Mouse (Mus musculus): Measurements from ENCODE around the gene Sfmbt1.

Sfmbt1 gene

GRCm38 (mm10) chr14:30714799-30715617 lies at the start of gene Sfmbt1:
TSS of gene Sfmbt1 (plus strand) at chr14:30714849.
- no peak for DNase-seq

- no peak for DNase-seq
These were observed 48.6 kb upstream of the Sfmbt1 start for GRCm38 (mm10) chr14:30666061-30666460.

- DNase-seq: no peak
These were observed 48.0 kb upstream of the Sfmbt1 start for GRCm38 (mm10) chr14:30666604-30667003.

GRCm38 (mm10) chr14:30670161-30670560 lies 44.5 kb upstream of the Sfmbt1 start:
- DNase-seq: no peak

DNA sequence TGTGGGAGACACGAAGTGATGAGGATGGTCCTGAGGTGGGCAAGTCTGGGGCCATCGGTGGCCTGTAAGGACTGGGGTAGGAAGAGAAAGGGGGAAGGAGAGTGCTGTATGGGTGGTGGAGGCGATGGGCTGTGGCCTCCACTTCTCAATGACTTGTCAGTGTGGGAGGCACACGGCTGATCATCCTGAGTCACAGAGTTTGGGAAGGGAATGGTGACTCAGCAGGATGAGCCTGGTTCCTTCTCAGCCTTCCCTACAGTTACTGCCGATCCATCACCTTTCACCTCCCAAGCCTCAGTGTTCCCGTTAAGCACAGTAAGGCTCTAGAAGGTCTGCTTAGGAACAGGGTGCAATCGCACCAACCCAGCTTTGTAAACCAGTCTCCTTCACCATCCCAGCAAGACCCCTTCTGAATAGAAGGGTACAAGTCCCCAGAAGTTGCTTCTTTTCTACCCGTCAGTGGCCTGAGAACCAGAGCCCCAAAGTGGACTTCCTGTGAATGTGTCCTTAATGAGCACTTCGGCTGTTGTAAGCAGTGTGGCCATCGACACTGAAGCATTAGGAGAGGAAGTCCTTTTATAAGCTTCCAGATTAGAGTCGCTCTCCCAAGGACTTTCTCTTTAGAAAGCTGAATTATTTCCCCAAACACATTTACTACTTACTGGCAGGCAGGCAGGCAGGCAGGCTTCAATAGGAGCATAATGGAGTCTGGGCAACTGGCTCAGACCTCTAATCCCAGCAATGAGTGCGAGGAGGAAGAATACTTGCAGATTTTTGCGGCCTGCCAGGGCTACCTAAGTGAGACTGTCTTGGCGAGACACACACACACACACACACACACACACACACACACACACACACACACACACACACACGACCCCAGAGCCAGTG lies 43.3 kb upstream of the Sfmbt1 start:
- DNase-seq: no peak

DNA sequence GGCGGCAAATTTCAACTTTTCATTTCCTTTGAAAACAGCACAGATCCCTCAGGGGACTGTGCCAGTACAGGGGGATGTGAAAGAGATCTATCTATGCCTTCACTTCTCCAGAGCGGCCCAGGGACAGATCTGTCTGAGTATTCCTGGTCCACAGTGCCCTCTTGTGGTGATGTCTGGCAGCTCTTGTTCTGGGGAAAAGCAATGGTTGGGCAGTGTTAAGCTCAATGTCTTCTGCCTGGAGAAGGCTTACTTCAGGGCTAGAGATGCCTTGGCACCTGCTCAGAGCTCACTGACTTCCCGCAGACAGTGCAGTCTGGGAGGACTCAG lies 42.7 kb upstream of the Sfmbt1 start:
- DNase-seq: peak; percentile 93

GRCm38 (mm10) chr14:30674947-30675346 lies 39.7 kb upstream of the Sfmbt1 start:
- no peak for DNase-seq

DNA sequence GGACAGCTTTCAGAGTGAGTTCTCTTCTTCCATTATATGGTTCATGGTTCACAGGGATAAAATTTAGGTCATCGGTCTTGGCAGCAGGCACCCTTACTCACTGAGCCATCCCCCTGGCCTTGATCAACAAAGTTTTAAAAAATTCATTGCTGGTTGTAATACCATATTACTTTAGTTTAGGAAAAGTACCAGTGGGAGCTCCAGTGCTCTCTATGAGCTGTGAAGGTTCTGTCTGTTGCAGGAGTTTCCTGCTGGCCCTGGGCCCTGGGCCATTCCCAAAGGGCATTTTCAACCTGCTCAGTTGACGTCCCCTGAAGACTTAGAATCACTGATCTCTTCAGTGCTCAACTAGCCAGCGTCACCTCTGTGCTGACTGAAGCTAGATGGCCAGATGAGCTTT lies 32.5 kb upstream of the Sfmbt1 start:
- no peak for DNase-seq

DNA sequence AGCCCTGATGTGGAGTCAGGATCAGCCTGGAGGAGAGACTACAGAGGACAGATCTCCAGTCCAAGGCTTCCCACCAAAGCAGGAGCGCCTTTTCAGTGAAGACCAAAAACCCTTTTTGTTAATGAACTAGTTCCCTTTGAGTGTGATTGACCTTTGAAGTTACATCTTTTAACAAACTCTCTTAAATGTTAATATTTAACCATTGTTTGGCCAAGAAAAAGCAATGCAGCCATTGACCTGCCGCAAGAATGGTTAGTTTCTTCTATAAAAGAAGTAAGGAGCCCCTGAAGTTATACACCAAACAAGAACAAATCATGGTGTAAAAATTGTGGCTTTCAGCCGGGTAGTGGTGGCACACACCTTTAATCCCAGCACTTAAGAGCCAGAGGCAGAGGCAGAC lies 24.0 kb upstream of the Sfmbt1 start:
- no peak for DNase-seq

DNA sequence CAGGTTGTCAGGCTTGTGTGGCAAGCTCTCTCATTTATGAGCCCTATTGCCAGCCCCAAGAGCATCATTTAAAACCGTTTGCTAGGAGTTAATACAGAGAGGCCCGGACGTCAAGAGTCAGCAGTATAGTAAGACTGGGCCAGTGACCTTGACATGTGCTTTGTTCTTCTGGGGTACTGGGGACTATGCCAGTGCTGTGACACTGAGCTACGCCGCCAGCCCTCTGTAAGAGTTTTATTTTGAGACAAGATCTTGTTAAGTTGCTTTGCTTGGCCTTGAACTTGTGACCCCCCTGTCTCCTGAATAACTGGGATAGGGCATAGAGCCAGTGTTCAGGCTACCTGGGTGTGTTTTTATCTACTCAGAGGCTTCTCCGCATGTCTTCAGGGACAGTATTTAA lies 22.2 kb upstream of the Sfmbt1 start:
- DNase-seq: no peak

DNA sequence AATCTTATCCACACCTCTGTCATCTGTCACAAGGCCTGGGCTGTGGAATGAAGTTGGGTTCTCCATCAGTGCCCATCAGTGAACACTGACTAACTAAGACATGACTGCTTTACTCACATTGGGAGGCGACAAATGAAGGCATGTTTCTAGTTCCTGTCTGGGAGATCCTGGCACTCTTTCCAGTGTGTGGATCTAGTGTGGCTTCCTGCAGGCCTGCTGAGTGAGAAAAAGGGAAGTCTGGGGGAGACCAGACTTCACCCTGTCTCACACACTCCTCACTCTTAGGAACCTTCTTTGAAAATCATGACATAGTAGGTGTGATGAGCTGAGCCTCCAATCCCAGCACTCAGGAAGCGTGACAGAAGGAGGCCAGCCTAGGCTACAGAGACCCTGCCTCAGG lies 19.9 kb upstream of the Sfmbt1 start:
- no peak for DNase-seq

DNA sequence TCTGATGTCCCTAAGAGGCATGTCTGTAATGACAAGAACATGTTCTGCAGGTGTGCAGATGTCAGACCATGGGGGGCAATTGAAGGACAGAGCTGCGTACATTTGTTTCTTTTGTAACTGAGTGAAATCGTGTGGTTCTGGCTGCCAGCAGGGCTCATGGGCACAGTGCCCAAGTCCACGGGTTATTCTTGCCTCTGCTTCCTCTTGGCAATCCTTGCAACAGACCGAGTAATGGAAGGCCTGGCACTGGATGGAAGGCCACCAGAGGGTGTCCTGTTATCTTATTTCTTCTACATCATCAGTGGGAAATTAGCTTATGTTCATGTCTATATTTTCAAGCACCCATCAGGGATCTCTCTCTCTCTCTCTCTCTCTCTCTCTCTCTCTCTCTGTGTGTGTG lies 19.0 kb upstream of the Sfmbt1 start:
- peak; percentile 77 for DNase-seq

DNA sequence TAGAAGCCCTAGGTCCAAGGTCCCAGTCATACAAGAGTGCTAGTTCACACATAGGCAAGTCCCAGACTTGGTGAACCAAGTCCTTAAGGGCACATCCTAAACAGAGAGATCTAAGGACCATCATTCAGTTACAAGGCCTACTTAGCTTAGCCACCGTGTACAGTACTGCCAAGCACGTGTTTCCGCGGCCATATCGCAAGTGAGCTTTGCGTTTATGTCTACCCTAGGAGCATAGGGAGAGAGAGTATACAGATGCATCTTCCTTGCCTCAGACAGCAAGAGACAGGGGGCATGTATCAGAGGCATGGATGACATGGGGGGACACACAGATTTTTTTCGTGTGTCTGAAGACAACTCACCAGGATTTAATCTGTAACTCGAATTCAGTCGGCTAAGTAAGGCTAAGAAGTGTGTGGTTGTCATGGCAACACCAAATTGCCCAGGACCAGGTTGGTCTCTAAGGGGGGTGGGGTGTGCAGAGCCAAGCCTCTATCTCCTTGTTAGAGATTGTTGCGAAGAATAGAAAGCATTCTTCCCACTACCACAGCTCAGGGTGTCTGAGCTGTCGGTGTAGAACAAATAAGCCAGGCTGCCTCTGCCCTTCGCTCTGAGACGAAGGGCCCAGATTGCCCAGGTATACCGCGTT lies 17.1 kb upstream of the Sfmbt1 start:
- peak; percentile 32 for DNase-seq

DNA sequence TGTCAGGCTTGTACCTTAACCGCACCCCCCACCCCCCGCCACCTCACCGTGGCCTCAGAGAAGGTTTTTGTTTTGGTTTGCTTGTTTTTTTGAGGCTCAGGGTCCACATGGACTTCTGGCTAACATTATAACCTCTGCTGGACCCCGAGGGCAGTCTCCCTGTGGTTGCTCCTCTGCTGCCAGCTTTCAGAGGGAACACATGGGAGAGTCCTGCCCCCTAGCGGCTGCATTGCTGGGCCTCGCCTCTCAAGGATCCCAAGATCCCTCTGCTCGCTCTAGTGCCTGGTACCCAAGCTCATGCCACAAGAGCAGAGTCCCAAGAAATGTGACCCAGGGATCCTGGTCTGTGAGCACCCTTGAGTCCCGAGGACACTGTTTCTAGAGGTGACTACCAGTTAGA lies 15.0 kb upstream of the Sfmbt1 start:
- DNase-seq: peak; percentile 66

DNA sequence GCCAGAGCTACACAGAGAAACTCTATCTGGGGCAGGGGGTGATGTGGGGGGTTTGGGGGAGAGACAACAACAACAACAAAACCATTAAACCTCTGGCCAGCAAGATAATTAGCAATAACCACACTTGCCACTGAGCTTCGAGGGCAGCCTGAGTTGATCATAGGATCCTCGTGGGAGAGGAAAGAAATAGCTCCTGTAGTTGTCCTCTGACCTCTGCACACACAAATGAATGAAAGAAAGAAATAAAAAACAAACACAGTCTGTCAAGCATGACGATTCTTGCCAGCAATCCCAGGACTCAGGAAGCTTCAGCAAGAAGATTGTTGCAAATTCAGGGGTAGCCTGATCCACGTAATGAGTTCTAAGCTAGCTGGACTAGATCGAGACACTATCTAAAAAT lies 12.1 kb upstream of the Sfmbt1 start:
- no peak for DNase-seq

- DNase-seq: no peak
These were observed 11.6 kb upstream of the Sfmbt1 start for GRCm38 (mm10) chr14:30703079-30703478.

DNA sequence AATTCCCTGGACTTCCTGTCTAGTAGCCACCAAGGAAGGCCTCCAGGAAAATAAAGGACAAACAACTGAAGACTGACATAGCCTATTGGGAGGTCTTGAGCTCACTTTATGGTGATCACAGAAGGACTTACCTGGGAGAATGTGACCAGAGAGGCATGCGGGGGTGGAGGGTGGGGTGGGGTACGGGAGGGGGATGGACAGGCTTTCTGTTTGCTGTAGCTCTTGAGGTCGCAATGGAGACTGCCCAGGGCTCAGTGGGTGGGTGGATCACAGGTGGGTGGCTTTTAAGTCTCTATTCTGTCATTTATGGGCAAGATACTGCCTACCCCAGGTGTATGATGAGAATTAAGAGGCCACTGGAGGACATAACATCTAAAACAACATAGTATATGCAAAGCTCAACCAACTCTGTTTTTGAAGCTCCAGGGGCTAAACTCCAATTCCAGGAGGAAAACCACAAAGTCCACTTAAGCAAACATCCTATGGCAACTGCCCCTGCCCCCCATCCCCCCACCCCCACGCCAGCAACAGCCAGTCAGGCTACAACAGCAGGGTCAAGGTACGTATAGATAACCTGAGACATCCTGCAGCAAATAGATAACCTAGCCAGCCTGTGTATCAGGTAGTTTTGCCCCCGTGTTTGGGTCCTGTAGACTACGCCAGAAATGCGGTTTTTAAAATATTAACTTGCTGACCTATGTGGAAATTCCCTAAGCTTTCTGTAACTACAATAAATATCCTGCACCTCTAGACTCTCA lies 10.4 kb upstream of the Sfmbt1 start:
- no peak for DNase-seq

DNA sequence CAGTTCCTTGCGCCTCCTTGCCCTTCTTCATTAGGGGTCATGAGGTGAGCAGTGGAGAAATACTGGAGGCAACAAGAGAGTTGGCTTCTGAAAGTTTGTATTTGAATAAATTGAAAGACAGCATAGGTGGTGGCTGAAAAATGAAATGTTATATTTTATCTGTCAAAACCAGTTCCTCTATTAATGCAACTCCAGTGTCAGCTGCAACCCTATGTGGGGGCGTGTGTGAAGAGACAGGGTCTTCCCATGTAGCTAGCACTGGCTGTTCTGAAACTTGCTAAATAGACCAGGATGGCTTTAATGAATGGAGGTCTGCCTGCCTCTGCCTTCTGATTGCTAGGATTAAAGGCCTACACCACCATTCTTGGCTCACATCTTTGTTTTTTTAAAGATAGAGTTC lies 2.8 kb upstream of the Sfmbt1 start:
- no peak for DNase-seq

- no peak for DNase-seq
These were observed 880 bp upstream of the Sfmbt1 start for GRCm38 (mm10) chr14:30713769-30714168.

DNA sequence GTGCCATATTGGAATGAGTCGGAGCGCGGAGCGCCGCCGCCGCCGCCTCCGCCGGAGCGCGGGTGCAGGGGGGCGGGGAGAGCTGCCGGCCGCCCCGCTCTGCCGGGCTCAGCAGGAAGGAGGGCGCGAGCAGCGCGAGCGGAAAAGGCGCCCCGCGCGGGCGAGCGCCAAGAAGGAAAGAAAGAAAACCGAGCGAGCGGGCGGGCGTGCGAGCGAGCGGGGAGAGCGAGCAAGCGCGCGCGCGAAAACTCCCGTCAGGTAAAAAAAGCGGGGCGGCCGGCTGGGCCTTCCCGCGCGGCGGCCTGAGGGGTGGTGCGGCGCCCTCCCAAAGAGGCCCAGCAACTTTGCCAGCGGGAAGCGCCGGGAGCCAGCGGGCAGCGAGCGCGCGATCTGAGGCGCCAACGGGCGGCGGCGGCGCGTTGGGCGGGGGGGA lies 985 bp downstream of the Sfmbt1 start:
- DNase-seq: peak; percentile 85

DNA sequence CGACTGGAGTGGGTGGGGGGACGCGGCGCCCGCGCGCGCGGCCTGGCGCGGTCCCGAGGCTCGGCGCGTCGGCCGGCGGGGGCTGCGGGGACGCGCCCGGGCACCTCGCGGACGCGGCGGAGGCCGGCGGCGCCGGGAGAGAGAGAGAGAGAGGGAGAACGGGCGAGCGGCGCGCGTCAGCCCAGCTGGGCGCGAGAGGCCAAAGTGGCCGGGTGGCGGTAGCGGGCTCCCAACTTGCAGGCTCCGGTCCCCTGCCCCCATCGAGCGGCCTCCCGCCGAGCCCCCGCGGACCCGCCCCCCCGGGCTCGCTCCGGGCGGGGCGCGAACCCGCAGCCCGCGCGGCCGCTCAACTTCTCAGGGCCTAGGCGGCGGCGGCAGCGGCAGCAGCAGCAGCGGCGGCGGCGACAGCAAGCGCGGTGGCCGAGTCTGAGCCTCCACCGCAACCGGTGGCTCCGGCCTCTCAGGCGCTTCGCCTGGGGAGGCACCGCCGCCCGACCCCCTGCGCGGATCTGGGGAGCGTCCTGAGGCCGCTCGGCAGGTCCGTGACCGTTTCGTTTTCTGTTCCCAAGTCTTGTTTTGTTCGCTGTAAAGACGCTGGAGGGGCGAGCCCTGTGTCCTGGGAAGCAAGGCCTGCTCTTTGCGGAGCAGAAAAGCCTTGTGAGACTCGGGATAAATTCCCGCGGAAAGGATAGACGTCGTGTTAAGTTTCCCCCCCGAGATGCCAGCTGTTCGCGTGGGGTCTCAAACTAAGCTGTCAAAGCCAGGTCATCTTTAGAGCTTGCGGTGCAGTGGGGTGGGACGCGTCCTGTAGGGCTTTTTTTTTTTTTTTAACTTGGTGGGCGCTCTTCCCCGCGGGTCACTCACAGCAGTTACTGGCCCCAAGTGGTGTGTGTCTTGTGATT lies 1.7 kb downstream of the Sfmbt1 start:
- peak; percentile 59 for DNase-seq

DNA sequence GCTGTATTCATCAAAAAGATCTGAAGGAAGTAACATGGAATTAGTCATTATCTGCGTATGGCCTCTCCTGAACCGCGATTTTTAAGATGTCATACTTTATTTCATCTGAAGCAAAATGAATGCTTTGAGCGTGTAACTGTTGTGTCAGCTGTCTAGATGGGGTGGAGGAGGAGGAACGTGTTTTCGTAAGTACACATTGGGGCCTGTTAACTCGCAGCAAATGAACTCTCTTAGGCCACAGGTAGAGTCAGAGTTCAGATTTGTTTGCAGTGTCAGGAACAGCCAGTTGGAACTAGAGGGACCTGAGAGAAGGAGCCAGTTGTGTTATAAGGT lies 2.3 kb downstream of the Sfmbt1 start:
- DNase-seq: no peak

All from right cerebral cortex, postnatal 14 days (tissue).